Mouse (Mus musculus): Measurements from ENCODE around the gene Zfp771. TPM values are rescaled to one million over a fixed set of nuclear protein-coding genes. Genes with fewer than 3 reads are reported as not detected.
A peak's percentile ranks its signal among the peaks of the same experiment; 100 is the strongest.

The Zfp771 gene
- polyA plus RNA-seq, 1 experiment from 2014 or later = 27.3 TPM

DNA sequence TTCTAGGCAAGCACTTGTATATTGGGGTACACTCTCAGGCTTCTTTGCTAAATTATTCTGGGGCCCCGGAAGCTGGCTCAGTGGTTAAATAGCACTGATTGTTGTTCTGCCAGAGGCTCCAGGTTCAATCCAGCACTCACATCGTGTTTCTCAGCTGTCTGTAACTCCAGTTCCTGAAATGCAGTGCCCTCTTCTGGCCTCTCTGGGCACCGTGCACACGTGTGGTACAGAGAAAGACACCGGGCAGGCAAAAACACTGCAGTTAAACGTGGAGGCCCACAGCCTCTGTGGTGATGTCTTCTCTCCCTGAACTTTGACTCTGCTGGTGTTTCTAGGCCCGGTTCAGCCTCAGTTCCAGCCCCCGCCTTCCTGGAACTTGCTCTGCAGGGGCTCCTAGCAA lies 34.2 kb downstream of the Zfp771 start:
- ATAC-seq (ENCODE audit: low FRiP score, low TSS enrichment) = peak; percentile 55; the same call in 1 of the 2 replicates
- Histone ChIP-seq H3K36me3 (ENCODE audit: control insufficient read depth, insufficient read depth, low read length) (no peaks in the 10 kb centered on the region), H3K27ac (replicated peaks) (no peak overlapping the region)

DNA sequence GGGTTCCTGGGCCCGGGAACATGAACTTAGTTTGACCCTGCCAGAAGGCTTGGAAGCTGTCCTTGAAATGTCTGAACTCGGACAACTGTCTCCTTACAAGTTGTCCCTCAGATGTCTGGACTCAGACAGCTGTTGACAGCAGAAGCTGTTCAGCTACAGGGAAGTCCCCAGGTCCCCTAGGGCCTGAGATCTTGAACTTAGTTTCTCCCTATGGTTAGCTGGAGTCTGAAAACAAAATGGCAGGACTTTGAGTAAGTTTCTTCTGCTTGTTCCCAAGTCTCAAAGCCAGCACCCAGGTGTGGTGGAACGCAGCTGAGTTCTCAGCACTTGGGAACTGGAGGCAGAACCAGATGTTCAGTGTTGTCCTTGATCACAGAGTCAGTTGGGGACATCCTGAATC lies 36.0 kb downstream of the Zfp771 start:
- H3K4me2 ChIP-seq (replicated peaks; ENCODE audit: low read depth) = no peak overlapping the region
- H3K27me3 ChIP-seq (ENCODE audit: control insufficient read depth, insufficient read depth, low read length) = no peaks in the 10 kb centered on the region
- WGBS = 60% methylated on average over 3 of the region's 3 CpGs

More for the DNA sequence above, 34.2 kb downstream of the Zfp771 start:
- Histone ChIP-seq H3K4me3 (ENCODE audit: low read depth, low read length) (no peak overlapping the region), H3K4me1 (replicated peaks; ENCODE audit: control insufficient read depth, insufficient read depth) (no peaks in the 10 kb centered on the region), H3K9me3 (ENCODE audit: control insufficient read depth, low read length) (no peaks in the 10 kb centered on the region), H3K4me2 (replicated peaks; ENCODE audit: low read depth) (no peak overlapping the region), H3K9ac (ENCODE audit: low read length) (no peak overlapping the region; the same call in 1 of the 2 replicates), H3K27me3 (ENCODE audit: control insufficient read depth, insufficient read depth, low read length) (no peaks in the 10 kb centered on the region)
- 21% methylated on average over 8 of the region's 8 CpGs for WGBS
- DNase-seq (ENCODE audit: low spot score) = peak; percentile 70
- TF ChIP-seq CTCF (IDR thresholded peaks at IDR 0.05; ENCODE audit: low read depth) (peak; percentile 79), EP300 (optimal IDR thresholded peaks at IDR 0.05) (no peak)

DNA sequence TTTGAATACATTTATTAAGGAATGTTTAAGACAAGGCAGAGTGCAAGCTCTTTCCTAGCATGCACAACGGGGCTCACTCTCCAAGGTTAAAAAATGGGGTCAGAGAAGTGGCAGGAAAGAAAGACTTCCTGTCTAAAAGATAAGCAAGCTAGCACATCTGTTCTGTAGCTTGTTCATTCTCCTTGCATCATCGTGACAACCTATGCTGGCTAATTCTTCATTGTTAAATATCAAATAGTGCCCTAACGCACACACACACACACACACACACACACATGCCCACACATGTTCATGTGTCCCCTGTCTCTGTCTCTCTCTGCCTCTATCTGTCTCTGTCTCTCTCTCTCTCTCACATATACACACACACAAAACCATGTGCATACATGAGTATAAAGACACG lies 37.0 kb downstream of the Zfp771 start:
- H3K27ac ChIP-seq (replicated peaks) = no peak overlapping the region
- no peak overlapping the region for H3K9ac ChIP-seq (ENCODE audit: low read length)
- H3K4me3 ChIP-seq (ENCODE audit: low read depth, low read length) = no peak overlapping the region
- DNase-seq (ENCODE audit: low spot score) (no peak), ATAC-seq (ENCODE audit: low FRiP score, low TSS enrichment) (no peak)
- no peak overlapping the region for H3K4me2 ChIP-seq (replicated peaks; ENCODE audit: low read depth)
- no peaks in the 10 kb centered on the region for H3K27me3 ChIP-seq (ENCODE audit: control insufficient read depth, insufficient read depth, low read length)
- no peaks in the 10 kb centered on the region for H3K4me1 ChIP-seq (replicated peaks; ENCODE audit: control insufficient read depth, insufficient read depth)
- no peaks in the 10 kb centered on the region for H3K36me3 ChIP-seq (ENCODE audit: control insufficient read depth, insufficient read depth, low read length)
- 30% methylated on average over 4 of the region's 4 CpGs for WGBS
- no peaks in the 10 kb centered on the region for H3K9me3 ChIP-seq (ENCODE audit: control insufficient read depth, low read length)
- TF ChIP-seq EP300 (optimal IDR thresholded peaks at IDR 0.05) (no peak), CTCF (IDR thresholded peaks at IDR 0.05; ENCODE audit: low read depth) (no peak)

More for the DNA sequence above, 36.0 kb downstream of the Zfp771 start:
- ATAC-seq (ENCODE audit: low FRiP score, low TSS enrichment) (no peak), DNase-seq (ENCODE audit: low spot score) (no peak)
- H3K9me3 ChIP-seq (ENCODE audit: control insufficient read depth, low read length) = no peaks in the 10 kb centered on the region
- H3K27ac ChIP-seq (replicated peaks) = no peak overlapping the region
- no peak overlapping the region for H3K4me3 ChIP-seq (ENCODE audit: low read depth, low read length)
- TF ChIP-seq EP300 (optimal IDR thresholded peaks at IDR 0.05) = no peak
- no peak for TF ChIP-seq CTCF (IDR thresholded peaks at IDR 0.05; ENCODE audit: low read depth)
- H3K9ac ChIP-seq (ENCODE audit: low read length) = no peak overlapping the region
- no peaks in the 10 kb centered on the region for H3K4me1 ChIP-seq (replicated peaks; ENCODE audit: control insufficient read depth, insufficient read depth)
- no peaks in the 10 kb centered on the region for H3K36me3 ChIP-seq (ENCODE audit: control insufficient read depth, insufficient read depth, low read length)

DNA sequence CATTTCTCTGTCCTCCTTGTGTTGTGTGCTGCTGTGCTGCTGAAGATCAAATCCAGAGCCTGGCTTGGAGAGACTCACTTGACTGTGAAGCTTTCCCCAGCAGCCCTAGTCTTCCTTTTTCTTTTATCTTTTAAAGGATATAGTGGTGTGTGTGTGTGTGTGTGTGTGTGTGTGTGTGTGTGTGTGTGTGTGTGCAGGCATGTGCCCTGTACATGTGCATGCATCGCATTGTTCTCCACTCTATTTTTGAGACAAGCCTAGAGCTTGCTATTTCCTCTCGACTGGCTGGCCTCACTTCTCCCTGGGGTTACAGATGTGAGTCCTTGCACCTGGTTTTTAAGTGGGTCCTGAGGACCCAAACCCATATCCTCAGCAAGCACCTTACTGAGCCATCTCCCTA lies 38.1 kb downstream of the Zfp771 start:
- no peak for DNase-seq (ENCODE audit: low spot score)
- H3K4me3 ChIP-seq (ENCODE audit: low read depth, low read length) = no peak overlapping the region
- H3K9ac ChIP-seq (ENCODE audit: low read length) = no peak overlapping the region
- 73% methylated on average over 2 of the region's 2 CpGs for WGBS
- H3K4me1 ChIP-seq (replicated peaks; ENCODE audit: control insufficient read depth, insufficient read depth) = no peaks in the 10 kb centered on the region
- ATAC-seq (ENCODE audit: low FRiP score, low TSS enrichment) = no peak
- H3K9me3 ChIP-seq (ENCODE audit: control insufficient read depth, low read length) = no peaks in the 10 kb centered on the region
- no peak overlapping the region for H3K4me2 ChIP-seq (replicated peaks; ENCODE audit: low read depth)
- H3K36me3 ChIP-seq (ENCODE audit: control insufficient read depth, insufficient read depth, low read length) = no peaks in the 10 kb centered on the region
- no peaks in the 10 kb centered on the region for H3K27me3 ChIP-seq (ENCODE audit: control insufficient read depth, insufficient read depth, low read length)
- TF ChIP-seq CTCF (IDR thresholded peaks at IDR 0.05; ENCODE audit: low read depth) = no peak
- no peak for TF ChIP-seq EP300 (optimal IDR thresholded peaks at IDR 0.05)
- H3K27ac ChIP-seq (replicated peaks) = no peak overlapping the region

DNA sequence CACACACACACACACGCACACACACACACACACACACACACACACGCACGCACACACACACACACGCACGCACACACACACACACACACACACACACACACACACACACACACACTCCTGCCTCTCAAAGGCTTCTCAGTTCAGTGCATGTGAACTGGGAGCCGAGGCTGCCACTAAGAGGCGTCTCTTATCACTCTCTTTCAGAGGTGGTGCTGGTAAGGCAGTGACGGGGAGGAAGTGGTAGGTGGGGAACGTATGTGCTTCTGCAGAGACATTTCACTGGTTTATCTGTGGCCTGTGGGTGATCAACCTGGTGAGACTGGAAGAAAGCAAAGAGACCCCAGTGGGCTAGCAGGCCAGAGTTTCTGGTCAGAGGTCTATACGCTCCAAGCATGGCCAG lies 41.1 kb downstream of the Zfp771 start:
- no peaks in the 10 kb centered on the region for H3K27me3 ChIP-seq (ENCODE audit: control insufficient read depth, insufficient read depth, low read length)
- ATAC-seq (ENCODE audit: low FRiP score, low TSS enrichment) (no peak), DNase-seq (ENCODE audit: low spot score) (no peak)
- TF ChIP-seq CTCF (IDR thresholded peaks at IDR 0.05; ENCODE audit: low read depth) (no peak), EP300 (optimal IDR thresholded peaks at IDR 0.05) (no peak)
- H3K9ac ChIP-seq (ENCODE audit: low read length) = no peak overlapping the region
- no peaks in the 10 kb centered on the region for H3K9me3 ChIP-seq (ENCODE audit: control insufficient read depth, low read length)
- H3K4me1 ChIP-seq (replicated peaks; ENCODE audit: control insufficient read depth, insufficient read depth) = no peaks in the 10 kb centered on the region
- no peak overlapping the region for H3K27ac ChIP-seq (replicated peaks)
- H3K4me2 ChIP-seq (replicated peaks; ENCODE audit: low read depth) = no peak overlapping the region
- no peaks in the 10 kb centered on the region for H3K36me3 ChIP-seq (ENCODE audit: control insufficient read depth, insufficient read depth, low read length)
- no peak overlapping the region for H3K4me3 ChIP-seq (ENCODE audit: low read depth, low read length)
- 79% methylated on average over 8 of the region's 10 CpGs for WGBS

DNA sequence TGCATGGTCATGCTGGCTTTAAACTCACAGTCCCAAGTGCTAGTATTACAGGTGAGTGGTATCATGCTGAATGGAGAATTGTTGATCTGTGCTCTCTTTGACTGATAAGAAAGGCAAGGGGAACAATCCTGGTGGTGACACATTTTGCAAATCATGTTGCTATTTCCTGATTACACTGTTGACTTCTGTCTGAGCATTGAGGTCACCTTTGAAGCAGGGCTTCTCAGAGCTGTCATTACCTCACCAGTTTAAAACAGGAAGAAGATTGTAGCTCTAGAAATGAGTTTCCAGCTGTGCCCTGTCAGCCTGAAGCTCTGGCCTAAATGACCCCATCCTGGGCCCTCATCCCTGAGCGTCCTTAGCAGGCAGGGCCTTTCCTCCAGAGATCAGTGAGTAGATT lies 43.9 kb downstream of the Zfp771 start:
- Histone ChIP-seq H3K27me3 (ENCODE audit: control insufficient read depth, insufficient read depth, low read length) (no peaks in the 10 kb centered on the region), H3K36me3 (ENCODE audit: control insufficient read depth, insufficient read depth, low read length) (no peaks in the 10 kb centered on the region), H3K27ac (replicated peaks) (no peak overlapping the region), H3K4me1 (replicated peaks; ENCODE audit: control insufficient read depth, insufficient read depth) (no peaks in the 10 kb centered on the region), H3K4me2 (replicated peaks; ENCODE audit: low read depth) (no peak overlapping the region), H3K9ac (ENCODE audit: low read length) (no peak overlapping the region), H3K9me3 (ENCODE audit: control insufficient read depth, low read length) (no peaks in the 10 kb centered on the region), H3K4me3 (ENCODE audit: low read depth, low read length) (no peak overlapping the region)
- TF ChIP-seq CTCF (IDR thresholded peaks at IDR 0.05; ENCODE audit: low read depth) (no peak), EP300 (optimal IDR thresholded peaks at IDR 0.05) (no peak)
- peak; percentile 91 for ATAC-seq (ENCODE audit: low FRiP score, low TSS enrichment)
- WGBS = 72% methylated on average over 1 of the region's 1 CpGs
- DNase-seq (ENCODE audit: low spot score) = no peak

Data from stomach, postnatal 0 days (tissue).